Mouse (Mus musculus): Measurements from ENCODE around the gene Apbb2. TPM values are rescaled to one million over a fixed set of nuclear protein-coding genes. Genes with fewer than 3 reads are reported as not detected.

The Apbb2 gene
- polyA plus RNA-seq (2016; fragmentation: Nextera tagmentation; extraction: Ambion mirVana) = 25.1 and 28.9 TPM in 2 replicates

- under 1% methylated on average over 39 of the region's 39 CpGs for WGBS
- Histone ChIP-seq H3K4me1 (peaks cover 47% of the 10 kb centered on the region), H3K4me3 (peak within 1 kb of the TSS; percentile 88), H3K9me3 (no peaks in the 10 kb centered on the region), H3K27ac (peak within 1 kb of the TSS; percentile 96), H3K27me3 (ENCODE audit: insufficient read depth, poor library complexity, severe bottlenecking) (no peaks in the 10 kb centered on the region), H3K36me3 (no peaks in the 10 kb centered on the region)
- DNase-seq (ENCODE audit: low spot score) = peak; percentile 96
These were observed at the start of gene Apbb2 for GRCm38 (mm10) chr5:66618597-66618996. Apbb2 (minus strand) TSS chr5:66618784.

GRCm38 (mm10) chr5:66654220-66654619 lies 35.6 kb upstream of the Apbb2 start:
- Histone ChIP-seq H3K4me1 (peaks cover 8% of the 10 kb centered on the region), H3K4me3 (no peak overlapping the region), H3K27me3 (ENCODE audit: insufficient read depth, poor library complexity, severe bottlenecking) (no peaks in the 10 kb centered on the region), H3K9me3 (no peaks in the 10 kb centered on the region), H3K36me3 (no peaks in the 10 kb centered on the region), H3K27ac (no peak overlapping the region)
- 54% methylated on average over 5 of the region's 5 CpGs for WGBS
- peak; percentile 82 for DNase-seq (ENCODE audit: low spot score)

DNA sequence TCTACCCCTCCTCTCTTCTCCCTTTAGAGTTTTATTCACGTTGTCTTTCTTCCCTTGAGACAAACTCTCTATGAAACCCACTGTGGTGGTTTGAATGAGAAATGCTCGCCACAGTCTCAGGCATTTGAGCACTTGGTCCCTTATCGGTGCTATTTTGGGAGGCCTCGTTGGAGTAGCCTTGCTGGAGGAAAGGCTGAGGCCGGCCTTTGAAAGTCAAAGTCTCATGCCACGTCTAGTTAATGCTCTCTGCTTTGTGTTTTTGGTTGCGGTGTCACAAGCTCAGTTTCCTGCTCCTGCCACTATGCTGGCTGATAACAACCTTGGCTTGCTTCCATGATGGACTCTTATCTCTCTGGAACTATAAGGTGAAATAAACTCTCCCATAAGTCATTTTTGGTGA lies 28.9 kb upstream of the Apbb2 start:
- whole genome bisulfite sequencing = 12% methylated on average over 7 of the region's 7 CpGs
- Histone ChIP-seq H3K4me1 (peaks cover 25% of the 10 kb centered on the region), H3K36me3 (no peaks in the 10 kb centered on the region), H3K27me3 (ENCODE audit: insufficient read depth, poor library complexity, severe bottlenecking) (no peaks in the 10 kb centered on the region), H3K9me3 (no peaks in the 10 kb centered on the region), H3K27ac (peak overlapping the region; percentile 73), H3K4me3 (no peak overlapping the region; the same call in 1 of the 2 replicates)
- DNase-seq (ENCODE audit: low spot score) = no peak

DNA sequence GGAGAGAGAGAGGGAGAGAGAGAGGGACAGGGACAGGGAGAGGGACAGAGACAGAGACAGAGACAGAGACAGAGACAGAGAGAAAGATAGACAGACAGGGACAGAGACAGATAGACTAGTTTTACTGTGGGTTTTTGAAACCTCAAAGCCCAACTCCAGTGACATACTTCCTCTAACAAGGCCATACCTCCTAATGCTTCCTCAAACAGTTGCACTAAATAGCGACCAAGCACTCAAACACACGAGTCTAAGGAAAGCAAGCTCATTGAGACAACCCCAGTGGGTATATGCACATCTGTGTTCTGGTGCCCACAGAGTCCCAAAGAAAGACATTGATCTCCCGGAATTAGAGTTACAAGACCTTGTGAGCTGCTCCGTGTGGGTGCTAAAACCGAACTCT lies 24.7 kb upstream of the Apbb2 start:
- 81% methylated on average over 5 of the region's 5 CpGs for WGBS
- Histone ChIP-seq H3K36me3 (no peaks in the 10 kb centered on the region), H3K4me3 (no peak overlapping the region), H3K27me3 (ENCODE audit: insufficient read depth, poor library complexity, severe bottlenecking) (no peaks in the 10 kb centered on the region), H3K27ac (no peak overlapping the region), H3K9me3 (no peaks in the 10 kb centered on the region), H3K4me1 (peaks cover 18% of the 10 kb centered on the region)
- no peak for DNase-seq (ENCODE audit: low spot score)

DNA sequence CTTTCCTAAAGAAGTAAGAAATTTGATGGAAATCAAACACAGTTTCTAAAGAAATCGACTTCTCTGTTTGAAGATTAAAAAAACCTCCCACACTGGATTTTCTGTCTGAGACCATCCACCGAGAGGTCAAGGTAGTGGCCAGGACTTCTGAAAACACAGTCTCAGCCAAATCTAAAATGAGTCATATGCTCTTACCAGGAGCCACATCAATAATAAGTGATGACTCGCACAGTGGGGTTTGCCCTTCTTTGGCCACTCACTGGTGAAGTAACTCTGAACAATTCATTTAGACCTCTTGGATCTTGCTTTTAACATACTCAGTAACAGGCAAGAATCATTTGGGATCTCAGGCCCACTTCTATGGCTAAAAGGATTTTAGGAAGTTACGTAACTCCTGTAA lies 23.6 kb upstream of the Apbb2 start:
- Histone ChIP-seq H3K27ac (no peak overlapping the region), H3K4me3 (no peak overlapping the region), H3K27me3 (ENCODE audit: insufficient read depth, poor library complexity, severe bottlenecking) (no peaks in the 10 kb centered on the region), H3K9me3 (no peaks in the 10 kb centered on the region), H3K4me1 (peaks cover 8% of the 10 kb centered on the region; the same call in 1 of the 2 replicates), H3K36me3 (no peaks in the 10 kb centered on the region)
- no peak for DNase-seq (ENCODE audit: low spot score)
- 81% methylated on average over 4 of the region's 4 CpGs for WGBS

GRCm38 (mm10) chr5:66635459-66636079 lies 17.0 kb upstream of the Apbb2 start:
- no peak for DNase-seq (ENCODE audit: low spot score)

DNA sequence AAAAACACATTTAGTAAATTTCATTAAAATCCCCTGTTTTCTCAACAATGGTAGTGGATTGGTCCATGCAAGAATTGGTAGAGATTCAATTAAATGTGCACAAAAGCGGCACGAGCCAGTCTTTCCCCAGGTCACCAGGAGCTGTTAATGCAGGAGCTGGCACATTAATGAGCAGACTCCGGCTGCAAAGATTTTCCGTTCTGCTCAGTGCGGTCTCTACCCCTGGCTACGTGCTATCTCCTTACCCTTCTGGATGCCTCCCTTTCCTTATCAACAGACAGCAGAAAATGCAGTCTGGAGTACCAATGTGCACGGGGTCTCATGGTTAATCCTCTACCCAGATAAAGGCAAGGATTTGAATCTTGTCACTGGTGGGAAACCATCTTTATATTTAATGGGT lies 9.2 kb upstream of the Apbb2 start:
- WGBS = 26% methylated on average over 7 of the region's 7 CpGs

More at GRCm38 (mm10) chr5:66635459-66636079, 17.0 kb upstream of the Apbb2 start:
- WGBS = 69% methylated on average over 10 of the region's 10 CpGs
- Histone ChIP-seq H3K9me3 (no peaks in the 10 kb centered on the region), H3K36me3 (no peaks in the 10 kb centered on the region), H3K27ac (no peak overlapping the region), H3K27me3 (ENCODE audit: insufficient read depth, poor library complexity, severe bottlenecking) (no peaks in the 10 kb centered on the region), H3K4me1 (no peaks in the 10 kb centered on the region), H3K4me3 (no peak overlapping the region)

DNA sequence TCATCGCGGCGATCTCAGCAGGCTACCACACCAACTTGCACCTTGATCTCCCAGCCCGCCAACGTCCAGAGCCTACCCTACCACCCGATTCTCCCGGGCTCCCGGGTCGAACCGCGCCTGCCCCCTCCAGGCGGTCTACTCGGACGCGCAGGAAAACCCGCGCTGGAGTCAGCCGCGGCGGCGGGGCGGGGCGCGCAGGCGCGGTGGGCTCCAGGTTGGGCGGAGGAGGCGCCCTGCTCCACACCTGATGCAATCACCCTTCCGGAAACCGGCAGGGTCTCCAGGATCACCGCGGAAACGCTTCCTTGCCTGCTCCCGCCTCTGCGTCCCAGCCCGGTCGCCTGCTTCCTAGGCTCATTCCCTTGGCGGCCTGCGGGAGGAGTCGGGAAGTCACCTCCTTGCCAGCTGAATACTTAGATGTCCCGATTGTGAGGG lies 1.6 kb upstream of the Apbb2 start:
- Histone ChIP-seq H3K27me3 (ENCODE audit: insufficient read depth, poor library complexity, severe bottlenecking) (no peaks in the 10 kb centered on the region), H3K4me3 (peak overlapping the region; percentile 66), H3K27ac (peak overlapping the region; percentile 88), H3K9me3 (no peaks in the 10 kb centered on the region), H3K36me3 (no peaks in the 10 kb centered on the region), H3K4me1 (peaks cover 31% of the 10 kb centered on the region)
- peak; percentile 90 for DNase-seq (ENCODE audit: low spot score)
- WGBS = under 1% methylated on average over 41 of the region's 41 CpGs

More for the DNA sequence above, 9.2 kb upstream of the Apbb2 start:
- Histone ChIP-seq H3K36me3 (no peaks in the 10 kb centered on the region), H3K27me3 (ENCODE audit: insufficient read depth, poor library complexity, severe bottlenecking) (no peaks in the 10 kb centered on the region), H3K27ac (no peak overlapping the region; the same call in 1 of the 2 replicates), H3K4me1 (peaks cover 13% of the 10 kb centered on the region; the same call in 1 of the 2 replicates), H3K9me3 (no peaks in the 10 kb centered on the region), H3K4me3 (no peak overlapping the region; the same call in 1 of the 2 replicates)
- DNase-seq (ENCODE audit: low spot score) = no peak

DNA sequence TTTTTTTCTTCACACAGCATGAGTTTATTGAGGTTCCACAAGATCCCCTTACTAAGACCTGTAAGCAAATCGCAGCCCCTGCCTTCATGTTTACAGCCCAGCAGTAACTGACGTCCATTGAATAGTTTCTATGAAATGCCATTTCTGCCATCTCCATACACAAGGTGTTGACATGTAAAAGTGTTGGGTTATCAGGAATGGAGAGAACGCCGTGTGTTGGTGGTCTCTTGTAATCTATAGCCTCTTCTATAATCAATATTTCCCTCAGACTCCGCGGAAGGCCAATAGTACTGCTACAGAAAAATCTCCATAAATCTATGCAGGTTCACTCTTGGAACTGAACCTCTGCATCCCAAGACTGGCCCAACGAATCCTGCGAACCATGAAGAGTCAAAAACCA lies 1.1 kb upstream of the Apbb2 start:
- Histone ChIP-seq H3K9me3 (no peaks in the 10 kb centered on the region), H3K27ac (peak overlapping the region; percentile 88), H3K4me1 (peaks cover 36% of the 10 kb centered on the region), H3K27me3 (ENCODE audit: insufficient read depth, poor library complexity, severe bottlenecking) (no peaks in the 10 kb centered on the region), H3K36me3 (no peaks in the 10 kb centered on the region), H3K4me3 (peak overlapping the region; percentile 66)
- DNase-seq (ENCODE audit: low spot score) = no peak
- WGBS = 37% methylated on average over 8 of the region's 8 CpGs

GRCm38 (mm10) chr5:66619195-66619594 lies 611 bp upstream of the Apbb2 start:
- no peaks in the 10 kb centered on the region for H3K36me3 ChIP-seq
- peaks cover 41% of the 10 kb centered on the region for H3K4me1 ChIP-seq
- peak overlapping the region; percentile 88 for H3K4me3 ChIP-seq
- H3K27ac ChIP-seq = no peak overlapping the region
- H3K9me3 ChIP-seq = no peaks in the 10 kb centered on the region
- 22% methylated on average over 11 of the region's 11 CpGs for WGBS
- no peak for DNase-seq (ENCODE audit: low spot score)
- no peaks in the 10 kb centered on the region for H3K27me3 ChIP-seq (ENCODE audit: insufficient read depth, poor library complexity, severe bottlenecking)

GRCm38 (mm10) chr5:66617921-66618460 lies 593 bp downstream of the Apbb2 start:
- Histone ChIP-seq H3K4me3 (peak overlapping the region; percentile 88), H3K27ac (peak overlapping the region; percentile 96), H3K27me3 (ENCODE audit: insufficient read depth, poor library complexity, severe bottlenecking) (no peaks in the 10 kb centered on the region), H3K36me3 (no peaks in the 10 kb centered on the region), H3K9me3 (no peaks in the 10 kb centered on the region), H3K4me1 (peaks cover 53% of the 10 kb centered on the region)
- DNase-seq (ENCODE audit: low spot score) = no peak
- under 1% methylated on average over 54 of the region's 54 CpGs for WGBS

DNA sequence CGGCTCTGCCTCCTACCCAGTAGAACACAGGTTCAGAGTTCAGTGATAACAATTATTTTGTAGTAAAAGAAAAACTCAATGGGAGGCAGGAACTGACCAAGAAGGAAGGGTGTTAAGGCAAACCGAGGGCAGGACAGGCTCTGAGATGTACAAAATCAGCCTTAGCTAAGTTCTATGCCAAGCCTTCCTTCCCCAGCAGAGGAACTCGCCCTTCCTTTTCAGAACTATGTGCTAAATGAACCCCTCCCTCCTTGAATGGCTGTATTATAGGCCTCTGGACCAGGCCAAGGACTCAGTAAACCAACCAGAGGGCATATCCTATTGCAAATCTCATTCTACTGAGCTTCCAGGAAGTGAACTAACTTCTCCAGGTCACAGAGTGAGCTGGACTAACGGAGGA lies 3.6 kb downstream of the Apbb2 start:
- Histone ChIP-seq H3K4me1 (peaks cover 64% of the 10 kb centered on the region), H3K36me3 (no peaks in the 10 kb centered on the region), H3K9me3 (no peaks in the 10 kb centered on the region), H3K27ac (no peak overlapping the region), H3K27me3 (ENCODE audit: insufficient read depth, poor library complexity, severe bottlenecking) (no peaks in the 10 kb centered on the region), H3K4me3 (no peak overlapping the region)
- no peak for DNase-seq (ENCODE audit: low spot score)
- 65% methylated on average over 4 of the region's 4 CpGs for WGBS

- H3K27ac ChIP-seq = no peak overlapping the region
These were observed 4.9 kb downstream of the Apbb2 start for GRCm38 (mm10) chr5:66613725-66614124.

More at GRCm38 (mm10) chr5:66613725-66614124, 4.9 kb downstream of the Apbb2 start:
- WGBS = 56% methylated on average over 3 of the region's 3 CpGs
- Histone ChIP-seq H3K36me3 (no peaks in the 10 kb centered on the region), H3K4me3 (no peak overlapping the region), H3K4me1 (peaks cover 69% of the 10 kb centered on the region), H3K9me3 (no peaks in the 10 kb centered on the region), H3K27me3 (ENCODE audit: insufficient read depth, poor library complexity, severe bottlenecking) (no peaks in the 10 kb centered on the region)
- no peak for DNase-seq (ENCODE audit: low spot score)

Data from heart, embryonic 10.5 days (tissue).